Mouse (Mus musculus): ENCODE data around the gene Pgm1. TPM values are rescaled to one million over a fixed set of nuclear protein-coding genes. Genes with fewer than 3 reads are reported as not detected.

Pgm1 gene
- total and polyA plus RNA-seq, 3 experiments, result 54.0 to 97.9 (median 95.7) TPM

- Histone ChIP-seq H3K79me2 (replicated peaks; ENCODE audit: control insufficient read depth, extremely low read depth, insufficient read depth, poor library complexity, severe bottlenecking) (no peaks in the 10 kb centered on the region), H3K9me3 (replicated peaks; ENCODE audit: low read length) (no peaks in the 10 kb centered on the region), H3K4me3 (replicated peaks in 1 of 3; ENCODE audit: low read depth in 2 of 3, low read length in 2 of 3, poor library complexity in 1 of 3) (no peak overlapping the region), H3K36me3 (replicated peaks in 1 of 2; ENCODE audit: control insufficient read depth in 1 of 2, insufficient read depth in 1 of 2, low read length in 1 of 2) (peaks cover 6 to 61% of the 10 kb centered on the region in 2 experiments), H3K27me3 (replicated peaks) (no peaks in the 10 kb centered on the region), H3K9ac (ENCODE audit: insufficient read depth, low read depth) (no peak overlapping the region), H3K27ac (ENCODE audit: insufficient read depth, low read depth) (no peak overlapping the region), H3K4me2 (ENCODE audit: insufficient read depth, low read depth, poor library complexity, severe bottlenecking) (no peak overlapping the region), H3K4me1 (ENCODE audit: control insufficient read depth in 1 of 2, insufficient read depth in 2 of 2) (no peaks in the 10 kb centered on the region)
- no peak for DNase-seq (ENCODE audit: extremely low read depth)
- TF ChIP-seq KAT2A (IDR thresholded peaks at IDR 0.05; ENCODE audit: insufficient replicate concordance, low read length) (no peak), GABPA (IDR thresholded peaks at IDR 0.05; ENCODE audit: insufficient replicate concordance, low read depth, low read length) (no peak), SMC3 (IDR thresholded peaks at IDR 0.05; ENCODE audit: low read depth, low read length) (no peak), RAD21 (IDR thresholded peaks at IDR 0.05; ENCODE audit: low read depth, low read length) (no peak), NRF1 (IDR thresholded peaks at IDR 0.05; ENCODE audit: low read depth, low read length) (no peak), IRF4 (IDR thresholded peaks at IDR 0.05; ENCODE audit: low read depth, low read length) (no peak), JUND (conservative IDR thresholded peaks at IDR 0.05; ENCODE audit: low read depth, low read length) (no peak), CHD1 (IDR thresholded peaks at IDR 0.05; ENCODE audit: low read depth, low read length) (no peak), POLR2AphosphoS2 (IDR thresholded peaks at IDR 0.05; ENCODE audit: low read depth, low read length) (no peak), UBTF (IDR thresholded peaks at IDR 0.05; ENCODE audit: low read depth, low read length) (no peak), NELFE (IDR thresholded peaks at IDR 0.05; ENCODE audit: low read depth, low read length) (no peak)
- in situ Hi-C loops (cut with MboI; ENCODE audit: low pct_ligation_motif_present, low pct_unique_long_range_greater_than_20kb, low sequenced_read_pairs), result no loop called here
- dilution Hi-C loops (cut with MboI; ENCODE audit: extremely low pct_ligation_motif_present, extremely low pct_unique_long_range_greater_than_20kb, low sequenced_read_pairs), result no loop called here
Observed at GRCm38 (mm10) chr4:99973931-99974330, 44.7 kb downstream of the Pgm1 start.

GRCm38 (mm10) chr4:99974375-99974774, 45.2 kb downstream of the Pgm1 start:
- no peaks in the 10 kb centered on the region for H3K79me2 ChIP-seq (replicated peaks; ENCODE audit: control insufficient read depth, extremely low read depth, insufficient read depth, poor library complexity, severe bottlenecking)
- dilution Hi-C loops (cut with MboI; ENCODE audit: extremely low pct_ligation_motif_present, extremely low pct_unique_long_range_greater_than_20kb, low sequenced_read_pairs), result no loop called here
- in situ Hi-C loops (cut with MboI; ENCODE audit: low pct_ligation_motif_present, low pct_unique_long_range_greater_than_20kb, low sequenced_read_pairs), result no loop called here
- no peaks in the 10 kb centered on the region for H3K27me3 ChIP-seq (replicated peaks)
- H3K4me1 ChIP-seq (ENCODE audit: control insufficient read depth in 1 of 2, insufficient read depth in 2 of 2), result no peaks in the 10 kb centered on the region
- peaks cover 6 to 57% of the 10 kb centered on the region in 2 experiments for H3K36me3 ChIP-seq (replicated peaks in 1 of 2; ENCODE audit: control insufficient read depth in 1 of 2, insufficient read depth in 1 of 2, low read length in 1 of 2)
- no peak overlapping the region for H3K9ac ChIP-seq (ENCODE audit: insufficient read depth, low read depth)
- H3K27ac ChIP-seq (ENCODE audit: insufficient read depth, low read depth), result no peak overlapping the region
- H3K4me3 ChIP-seq (replicated peaks in 1 of 3; ENCODE audit: low read depth in 2 of 3, low read length in 2 of 3, poor library complexity in 1 of 3), result no peak overlapping the region
- no peaks in the 10 kb centered on the region for H3K9me3 ChIP-seq (replicated peaks; ENCODE audit: low read length)
- DNase-seq (ENCODE audit: extremely low read depth), result no peak
- TF ChIP-seq MXI1 (IDR thresholded peaks at IDR 0.05; ENCODE audit: low read depth, low read length), result no peak
- TF ChIP-seq POLR2A (IDR thresholded peaks at IDR 0.05; ENCODE audit: low read depth, low read length), result no peak
- no peak for TF ChIP-seq SMC3 (IDR thresholded peaks at IDR 0.05; ENCODE audit: low read depth, low read length)
- no peak overlapping the region for H3K4me2 ChIP-seq (ENCODE audit: insufficient read depth, low read depth, poor library complexity, severe bottlenecking)

GRCm38 (mm10) chr4:99979326-99979725, 50.1 kb downstream of the Pgm1 start:
- Histone ChIP-seq H3K27ac (ENCODE audit: insufficient read depth, low read depth) (no peak overlapping the region), H3K4me3 (replicated peaks in 1 of 3; ENCODE audit: low read depth in 2 of 3, low read length in 2 of 3, poor library complexity in 1 of 3) (no peak overlapping the region), H3K9ac (ENCODE audit: insufficient read depth, low read depth) (no peak overlapping the region), H3K79me2 (replicated peaks; ENCODE audit: control insufficient read depth, extremely low read depth, insufficient read depth, poor library complexity, severe bottlenecking) (no peaks in the 10 kb centered on the region), H3K4me1 (ENCODE audit: control insufficient read depth in 1 of 2, insufficient read depth in 2 of 2) (no peaks in the 10 kb centered on the region), H3K9me3 (replicated peaks; ENCODE audit: low read length) (no peaks in the 10 kb centered on the region), H3K4me2 (ENCODE audit: insufficient read depth, low read depth, poor library complexity, severe bottlenecking) (no peak overlapping the region), H3K36me3 (replicated peaks in 1 of 2; ENCODE audit: control insufficient read depth in 1 of 2, insufficient read depth in 1 of 2, low read length in 1 of 2) (peaks cover 0 to 48% of the 10 kb centered on the region in 2 experiments), H3K27me3 (replicated peaks) (no peaks in the 10 kb centered on the region)
- dilution Hi-C loops (cut with MboI; ENCODE audit: extremely low pct_ligation_motif_present, extremely low pct_unique_long_range_greater_than_20kb, low sequenced_read_pairs), result no loop called here
- no peak for TF ChIP-seq TBP (conservative IDR thresholded peaks at IDR 0.05; ENCODE audit: low read depth, low read length)
- TF ChIP-seq USF1 (IDR thresholded peaks at IDR 0.05; ENCODE audit: low read depth, low read length), result no peak
- no peak for TF ChIP-seq ZKSCAN1 (IDR thresholded peaks at IDR 0.05; ENCODE audit: borderline replicate concordance, low read depth, low read length)
- no peak for TF ChIP-seq JUN (IDR thresholded peaks at IDR 0.05; ENCODE audit: insufficient read depth, low read depth, low read length)
- no peak for TF ChIP-seq CHD1 (IDR thresholded peaks at IDR 0.05; ENCODE audit: low read depth, low read length)
- no peak for TF ChIP-seq ELF1 (IDR thresholded peaks at IDR 0.05; ENCODE audit: low read depth, low read length)
- TF ChIP-seq ZC3H11A (IDR thresholded peaks at IDR 0.05; ENCODE audit: low read depth, low read length), result no peak
- TF ChIP-seq MEF2A (IDR thresholded peaks at IDR 0.05; ENCODE audit: borderline replicate concordance, low read depth, low read length), result no peak
- TF ChIP-seq POLR2A (IDR thresholded peaks at IDR 0.05; ENCODE audit: low read depth, low read length), result no peak
- in situ Hi-C loops (cut with MboI; ENCODE audit: low pct_ligation_motif_present, low pct_unique_long_range_greater_than_20kb, low sequenced_read_pairs), result no loop called here
- DNase-seq (ENCODE audit: extremely low read depth), result no peak
